Mouse (Mus musculus): ENCODE measurements at regions not wholly inside any gene's neighbourhood (a gene's known extent, or its start where the extent isn't known, plus 50 kb on each side); places are given as distances from the start of the nearest gene placed in this dataset.

DNA sequence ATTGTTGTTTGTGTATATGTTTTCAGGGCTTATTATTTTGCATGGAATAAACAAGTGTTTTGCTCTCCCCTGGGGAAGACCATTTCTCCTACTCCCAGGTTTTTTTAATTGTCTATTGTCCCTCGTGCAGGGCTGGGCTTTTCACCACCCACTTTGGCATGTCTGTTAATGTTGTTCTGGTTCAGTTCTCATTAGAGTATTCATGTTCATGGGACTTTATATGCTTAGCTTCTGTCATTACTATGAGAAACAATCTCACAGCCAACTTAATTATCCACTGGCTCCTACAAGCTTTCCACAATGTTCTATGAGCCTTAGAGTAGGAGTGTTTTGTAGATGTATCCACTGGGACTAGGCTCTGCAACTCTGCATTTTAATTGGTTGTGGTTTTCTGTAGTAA, 381.9 kb upstream of the St8sia4 start:
- H3K4me1 ChIP-seq (replicated peaks; ENCODE audit: control insufficient read depth, insufficient read depth, low read length): no peaks in the 10 kb centered on the region
- DNase-seq (ENCODE audit: low spot score) (no peak), ATAC-seq (ENCODE audit: low FRiP score) (no peak)
- 50% methylated on average over 1 of the region's 1 CpGs for WGBS
- H3K27ac ChIP-seq (ENCODE audit: low read depth, low read length): no peak overlapping the region
- no peak overlapping the region for H3K4me3 ChIP-seq (ENCODE audit: low read depth, low read length)
- H3K9me3 ChIP-seq (ENCODE audit: control insufficient read depth, low read length): no peaks in the 10 kb centered on the region
- H3K36me3 ChIP-seq (ENCODE audit: control insufficient read depth, insufficient read depth, low read length): no peaks in the 10 kb centered on the region
- no peak overlapping the region for H3K9ac ChIP-seq (ENCODE audit: low read depth, low read length)
- H3K27me3 ChIP-seq (ENCODE audit: control insufficient read depth, insufficient read depth, low read length): no peaks in the 10 kb centered on the region
- H3K4me2 ChIP-seq (replicated peaks; ENCODE audit: low read depth, low read length): no peak overlapping the region

DNA sequence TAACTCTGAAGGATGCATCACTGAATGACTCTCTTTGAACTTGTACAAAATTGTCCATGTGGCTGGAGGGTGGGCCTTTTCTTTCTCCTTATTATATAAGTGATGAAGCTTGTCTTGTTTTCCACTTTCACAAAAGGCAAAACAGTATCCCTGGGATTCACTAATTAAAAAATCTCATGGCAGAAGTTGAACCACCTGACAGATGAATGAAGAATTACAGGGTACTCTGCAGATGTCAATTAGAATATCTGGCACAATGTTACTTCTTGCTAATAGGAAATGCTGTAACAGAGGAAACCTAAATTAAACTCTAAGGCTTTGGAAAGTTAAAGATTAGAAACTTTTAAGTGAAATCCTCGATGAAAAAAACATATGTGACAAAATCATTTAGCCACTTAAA, 379.2 kb upstream of the St8sia4 start:
- no peaks in the 10 kb centered on the region for H3K27me3 ChIP-seq (ENCODE audit: control insufficient read depth, insufficient read depth, low read length)
- no peak for ATAC-seq (ENCODE audit: low FRiP score)
- H3K9ac ChIP-seq (ENCODE audit: low read depth, low read length): no peak overlapping the region
- H3K27ac ChIP-seq (ENCODE audit: low read depth, low read length): no peak overlapping the region
- no peaks in the 10 kb centered on the region for H3K36me3 ChIP-seq (ENCODE audit: control insufficient read depth, insufficient read depth, low read length)
- H3K9me3 ChIP-seq (ENCODE audit: control insufficient read depth, low read length): no peaks in the 10 kb centered on the region
- H3K4me1 ChIP-seq (replicated peaks; ENCODE audit: control insufficient read depth, insufficient read depth, low read length): no peaks in the 10 kb centered on the region
- no peak for DNase-seq (ENCODE audit: low spot score)
- H3K4me3 ChIP-seq (ENCODE audit: low read depth, low read length): no peak overlapping the region
- 56% methylated on average over 1 of the region's 1 CpGs for WGBS
- no peak overlapping the region for H3K4me2 ChIP-seq (replicated peaks; ENCODE audit: low read depth, low read length)

DNA sequence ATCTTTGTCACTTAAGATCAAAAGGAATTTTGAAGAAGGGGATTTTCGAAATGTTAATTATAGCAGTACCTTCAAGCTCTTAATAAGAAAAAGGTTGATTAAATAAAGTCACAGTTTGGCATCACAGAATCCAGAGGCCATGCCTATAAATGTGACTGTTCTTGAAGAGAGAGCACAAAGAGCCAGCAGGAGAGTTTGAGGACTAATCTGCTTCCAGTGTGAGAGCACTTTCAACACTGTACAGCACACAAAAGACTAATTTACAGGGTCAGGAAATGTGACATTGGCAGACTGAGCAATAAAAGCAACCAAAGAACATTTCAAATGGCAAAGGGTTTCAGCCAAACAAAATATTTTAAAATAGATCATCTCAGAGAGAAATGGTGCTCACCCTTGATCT, 352.1 kb upstream of the St8sia4 start:
- no peak overlapping the region for H3K9ac ChIP-seq (ENCODE audit: low read depth, low read length)
- no peaks in the 10 kb centered on the region for H3K9me3 ChIP-seq (ENCODE audit: control insufficient read depth, low read length)
- H3K4me3 ChIP-seq (ENCODE audit: low read depth, low read length): no peak overlapping the region
- H3K4me2 ChIP-seq (replicated peaks; ENCODE audit: low read depth, low read length): no peak overlapping the region
- H3K36me3 ChIP-seq (ENCODE audit: control insufficient read depth, insufficient read depth, low read length): no peaks in the 10 kb centered on the region
- DNase-seq (ENCODE audit: low spot score): no peak
- no peak overlapping the region for H3K27ac ChIP-seq (ENCODE audit: low read depth, low read length)
- ATAC-seq (ENCODE audit: low FRiP score): no peak
- WGBS: 76% methylated on average over 1 of the region's 1 CpGs
- H3K4me1 ChIP-seq (replicated peaks; ENCODE audit: control insufficient read depth, insufficient read depth, low read length): no peaks in the 10 kb centered on the region
- H3K27me3 ChIP-seq (ENCODE audit: control insufficient read depth, insufficient read depth, low read length): no peaks in the 10 kb centered on the region

DNA sequence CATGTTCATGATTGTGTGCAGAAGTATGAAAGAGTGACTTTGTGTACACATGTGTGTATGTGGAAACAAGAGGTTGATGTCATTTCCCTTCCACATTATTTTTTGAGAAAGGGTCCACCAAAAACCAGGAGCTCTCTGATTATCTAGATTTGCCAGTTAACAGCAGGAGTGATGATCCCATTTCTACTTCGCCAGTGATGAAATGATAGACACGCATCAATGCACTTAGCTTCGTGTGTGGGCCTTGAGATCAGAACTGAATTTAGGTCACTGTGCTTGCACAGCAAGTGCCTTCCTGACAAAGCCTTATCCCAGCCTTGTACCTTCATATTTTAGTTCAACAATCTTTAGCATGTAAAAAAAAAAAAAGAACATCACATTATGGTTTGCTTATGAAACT, 342.1 kb upstream of the St8sia4 start:
- Histone ChIP-seq H3K27me3 (ENCODE audit: control insufficient read depth, insufficient read depth, low read length) (no peaks in the 10 kb centered on the region), H3K4me3 (ENCODE audit: low read depth, low read length) (no peak overlapping the region), H3K9ac (ENCODE audit: low read depth, low read length) (no peak overlapping the region), H3K36me3 (ENCODE audit: control insufficient read depth, insufficient read depth, low read length) (no peaks in the 10 kb centered on the region), H3K27ac (ENCODE audit: low read depth, low read length) (no peak overlapping the region), H3K4me1 (replicated peaks; ENCODE audit: control insufficient read depth, insufficient read depth, low read length) (no peaks in the 10 kb centered on the region), H3K9me3 (ENCODE audit: control insufficient read depth, low read length) (no peaks in the 10 kb centered on the region), H3K4me2 (replicated peaks; ENCODE audit: low read depth, low read length) (no peak overlapping the region)
- no peak for DNase-seq (ENCODE audit: low spot score)
- 85% methylated on average over 3 of the region's 3 CpGs for WGBS
- ATAC-seq (ENCODE audit: low FRiP score): no peak

DNA sequence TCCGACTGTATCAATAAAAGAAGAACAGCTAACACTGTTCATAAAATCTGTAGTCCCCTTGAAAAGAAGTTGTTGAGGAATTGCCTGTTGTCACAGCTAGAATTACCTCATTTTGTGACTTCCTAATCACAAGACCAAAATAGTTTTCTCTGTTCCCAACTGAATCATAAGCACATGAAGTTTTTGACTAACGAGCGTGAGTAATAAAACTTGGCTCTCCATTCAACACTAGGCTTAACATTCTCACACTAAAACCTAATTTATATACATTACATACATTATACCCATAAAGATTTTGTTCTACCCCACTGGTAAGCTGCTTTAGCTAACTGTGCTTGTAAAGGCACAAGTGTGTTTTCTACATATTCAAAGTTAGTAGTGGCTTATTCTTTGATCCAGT, 335.7 kb upstream of the St8sia4 start:
- Histone ChIP-seq H3K4me2 (replicated peaks; ENCODE audit: low read depth, low read length) (no peak overlapping the region), H3K9ac (ENCODE audit: low read depth, low read length) (no peak overlapping the region), H3K9me3 (ENCODE audit: control insufficient read depth, low read length) (no peaks in the 10 kb centered on the region), H3K27ac (ENCODE audit: low read depth, low read length) (no peak overlapping the region), H3K36me3 (ENCODE audit: control insufficient read depth, insufficient read depth, low read length) (no peaks in the 10 kb centered on the region), H3K27me3 (ENCODE audit: control insufficient read depth, insufficient read depth, low read length) (no peaks in the 10 kb centered on the region), H3K4me1 (replicated peaks; ENCODE audit: control insufficient read depth, insufficient read depth, low read length) (no peaks in the 10 kb centered on the region), H3K4me3 (ENCODE audit: low read depth, low read length) (no peak overlapping the region)
- ATAC-seq (ENCODE audit: low FRiP score) (no peak), DNase-seq (ENCODE audit: low spot score) (no peak)
- WGBS: 89% methylated on average over 3 of the region's 3 CpGs

DNA sequence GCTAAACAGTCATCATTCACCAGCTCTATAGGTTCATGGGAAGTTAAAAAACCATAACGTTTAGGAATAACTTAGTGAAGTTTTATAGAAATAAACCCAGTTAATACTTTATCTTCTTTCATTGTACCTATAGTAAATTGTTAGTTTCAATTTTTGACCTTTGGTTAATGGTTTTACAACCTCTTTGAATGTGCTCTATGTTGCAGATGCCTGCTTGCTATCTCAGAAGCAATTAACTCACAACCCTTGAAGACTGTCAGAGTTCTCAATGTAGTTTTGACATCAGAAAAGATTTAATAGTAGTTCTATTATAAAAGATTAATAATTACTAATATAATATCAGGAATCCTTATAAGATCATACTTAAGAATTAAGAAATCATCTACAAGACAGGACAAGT, 294.8 kb upstream of the St8sia4 start:
- no peak overlapping the region for H3K4me2 ChIP-seq (replicated peaks; ENCODE audit: low read depth, low read length)
- H3K27me3 ChIP-seq (ENCODE audit: control insufficient read depth, insufficient read depth, low read length): no peaks in the 10 kb centered on the region
- no peaks in the 10 kb centered on the region for H3K36me3 ChIP-seq (ENCODE audit: control insufficient read depth, insufficient read depth, low read length)
- no peak overlapping the region for H3K9ac ChIP-seq (ENCODE audit: low read depth, low read length)
- 85% methylated on average over 1 of the region's 1 CpGs for WGBS
- no peak for DNase-seq (ENCODE audit: low spot score)
- H3K27ac ChIP-seq (ENCODE audit: low read depth, low read length): no peak overlapping the region
- no peak for ATAC-seq (ENCODE audit: low FRiP score)
- H3K9me3 ChIP-seq (ENCODE audit: control insufficient read depth, low read length): no peaks in the 10 kb centered on the region
- H3K4me1 ChIP-seq (replicated peaks; ENCODE audit: control insufficient read depth, insufficient read depth, low read length): no peaks in the 10 kb centered on the region
- H3K4me3 ChIP-seq (ENCODE audit: low read depth, low read length): no peak overlapping the region
